Mouse (Mus musculus) frontal cortex, postnatal 36 days (tissue): ENCODE data around the gene Lgals3.

Source experiments
- DNase-seq, 2 experiments: peaks; one replicate each; pipeline ENCODE4 v3.0.0; 2022; ENCODE audit warnings: low spot score in 2 of 2

Lgals3 gene

GRCm38 (mm10) chr14:47369741-47370140 lies 2.2 kb downstream of the Lgals3 start:
- DNase-seq, result no peak

- DNase-seq, result no peak
These were observed 3.2 kb downstream of the Lgals3 start for GRCm38 (mm10) chr14:47370790-47371189.

DNA sequence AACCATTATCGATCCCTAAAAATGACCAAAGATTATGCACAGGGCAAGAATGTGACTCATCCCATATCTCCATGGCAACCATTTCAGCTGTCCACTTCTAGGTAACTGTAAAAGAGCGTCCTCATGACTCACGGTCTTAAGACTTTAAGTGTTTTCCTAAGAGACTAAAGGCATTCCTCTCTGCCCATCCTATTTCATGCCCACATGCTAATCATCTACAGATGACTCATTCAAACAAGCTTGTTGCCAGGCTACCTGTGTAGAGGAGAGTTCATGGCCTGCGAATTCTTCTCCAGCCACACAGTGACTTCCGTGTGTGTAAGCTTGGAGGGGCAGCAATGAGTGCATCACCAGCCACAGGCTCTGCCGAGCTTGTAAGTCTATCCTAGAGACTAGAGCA lies 4.1 kb downstream of the Lgals3 start:
- DNase-seq, result no peak

DNA sequence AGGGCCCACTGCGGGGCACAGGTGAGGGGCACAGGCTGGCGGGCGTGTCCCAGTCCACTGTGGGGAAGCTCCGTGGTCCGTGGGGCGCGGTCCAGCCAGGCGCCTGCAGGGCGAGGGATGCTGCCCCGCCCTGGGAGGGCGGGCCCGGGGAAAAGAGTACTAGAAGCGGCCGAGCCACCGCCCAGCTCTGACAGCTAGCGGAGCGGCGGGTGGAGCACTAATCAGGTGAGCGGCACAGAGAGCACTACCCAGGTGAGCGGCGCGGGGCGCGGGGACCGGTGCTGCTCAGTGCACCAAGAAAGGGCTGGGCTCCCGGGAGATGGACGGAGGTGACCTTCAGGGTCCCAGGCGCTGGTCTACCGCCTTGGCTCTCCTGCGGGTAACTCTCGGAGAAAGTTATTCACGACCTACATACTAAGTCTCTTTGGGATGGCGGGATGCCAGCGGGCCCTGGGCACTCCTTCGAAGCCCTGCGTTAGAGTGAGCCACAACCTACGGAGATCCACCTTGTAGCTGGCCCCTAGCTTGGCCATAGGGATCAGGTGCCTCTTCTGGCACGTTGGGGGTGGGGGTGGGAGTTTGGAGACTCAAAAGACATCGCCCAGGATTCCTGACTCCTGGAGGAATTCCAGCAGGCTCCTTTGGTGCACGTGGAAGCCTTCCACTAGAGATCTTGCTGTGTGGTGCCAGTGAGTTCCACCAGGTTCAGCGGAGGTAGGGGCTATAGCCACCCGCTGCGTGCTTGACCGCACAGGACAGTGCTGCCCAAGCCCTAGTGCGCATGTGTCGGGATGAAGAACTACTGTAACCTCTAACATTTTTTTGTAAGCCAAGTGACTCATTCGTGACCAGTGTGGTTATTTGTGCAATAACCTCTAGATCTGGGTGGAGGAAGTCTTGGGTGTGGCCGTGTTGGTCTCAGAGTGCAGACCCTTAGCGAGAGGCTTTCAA lies 6.5 kb downstream of the Lgals3 start:
- no peak for DNase-seq

GRCm38 (mm10) chr14:47376526-47376925 lies 9.0 kb downstream of the Lgals3 start:
- DNase-seq, result no peak

GRCm38 (mm10) chr14:47378336-47378735 lies 10.8 kb downstream of the Lgals3 start:
- no peak for DNase-seq

- no peak for DNase-seq
These were observed 16.4 kb downstream of the Lgals3 start for GRCm38 (mm10) chr14:47383911-47384310.

DNA sequence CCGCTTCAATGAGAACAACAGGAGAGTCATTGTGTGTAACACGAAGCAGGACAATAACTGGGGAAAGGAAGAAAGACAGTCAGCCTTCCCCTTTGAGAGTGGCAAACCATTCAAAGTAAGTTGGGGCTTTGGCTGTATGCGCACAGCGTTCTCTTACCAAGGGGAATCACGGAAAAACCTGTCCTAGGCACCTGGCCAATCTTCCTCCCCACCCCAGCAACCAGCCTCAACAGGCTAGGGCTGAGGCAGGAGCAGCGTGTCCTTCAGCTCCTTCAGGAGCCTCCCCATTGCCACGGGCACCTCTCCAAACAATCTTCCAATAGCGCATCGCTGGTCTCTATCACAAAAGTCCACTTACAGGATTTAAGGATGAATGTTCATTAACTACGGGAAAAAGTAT lies 17.1 kb downstream of the Lgals3 start:
- no peak for DNase-seq

DNA sequence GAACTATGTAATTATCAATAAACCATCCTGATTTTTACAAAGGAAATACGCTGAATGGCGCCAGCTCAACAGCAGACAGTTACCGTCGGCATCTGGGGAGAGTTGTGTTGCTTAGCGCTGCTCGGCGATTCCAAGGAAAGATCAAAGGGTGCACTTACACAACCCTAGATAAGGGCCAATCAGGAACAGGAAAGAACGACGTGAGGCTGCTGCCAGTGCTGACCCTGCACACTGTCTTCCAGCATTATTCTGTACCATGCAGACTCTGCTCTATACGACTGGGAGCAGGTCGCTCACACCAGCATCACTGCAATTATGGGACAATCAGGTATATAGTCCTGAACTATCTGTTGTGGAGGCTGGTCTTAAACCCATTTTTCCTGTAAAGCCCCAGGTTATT lies 18.6 kb downstream of the Lgals3 start:
- DNase-seq, result no peak

GRCm38 (mm10) chr14:47393354-47394094 lies 26.0 kb downstream of the Lgals3 start:
- no peak for DNase-seq

DNA sequence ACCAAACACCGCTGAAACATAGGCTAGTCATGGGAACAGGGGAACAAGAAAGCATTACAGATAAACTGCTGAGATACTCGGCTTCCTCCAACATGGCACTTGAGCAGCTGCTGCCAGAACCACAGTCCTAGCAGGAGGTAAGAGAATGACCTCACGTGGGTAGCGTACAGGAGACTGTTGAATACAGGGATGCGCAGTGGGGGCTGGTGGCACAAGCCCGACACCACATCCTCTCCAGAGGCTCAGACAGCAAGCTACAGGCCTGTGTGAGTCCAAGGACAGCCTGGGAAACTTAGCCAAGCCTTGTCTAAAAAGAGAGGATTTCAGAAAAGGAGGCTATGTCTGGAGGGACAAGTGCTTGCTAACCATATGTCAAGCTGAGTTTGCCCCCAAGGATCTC lies 27.5 kb downstream of the Lgals3 start:
- DNase-seq, result no peak

DNA sequence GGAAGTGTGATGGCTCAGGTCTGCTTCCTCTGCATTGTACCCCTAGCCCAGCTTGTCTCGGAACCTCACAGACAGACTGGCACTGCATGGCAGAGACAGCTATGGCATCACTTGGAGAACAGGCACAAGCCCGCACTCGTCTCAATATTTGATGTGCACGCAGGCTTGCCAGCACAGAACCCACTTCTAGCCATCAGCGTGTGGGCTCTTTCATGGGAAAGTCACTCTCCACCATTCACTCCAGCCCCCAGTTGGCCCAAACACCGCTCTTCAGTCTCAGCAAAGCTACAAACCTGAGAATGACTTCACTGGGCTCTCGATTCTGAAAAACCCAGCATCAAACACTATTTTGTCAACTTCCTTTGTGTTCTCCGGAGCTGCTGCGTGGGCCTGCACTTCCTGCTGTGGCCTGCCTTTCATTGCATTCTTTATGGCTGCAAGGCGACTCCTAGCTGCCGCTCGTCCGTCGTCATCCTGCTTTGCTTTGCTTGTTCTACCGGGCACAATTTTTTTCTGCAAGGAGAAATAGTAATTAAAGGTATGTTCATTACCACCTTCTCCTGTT lies 28.0 kb downstream of the Lgals3 start:
- no peak for DNase-seq

DNA sequence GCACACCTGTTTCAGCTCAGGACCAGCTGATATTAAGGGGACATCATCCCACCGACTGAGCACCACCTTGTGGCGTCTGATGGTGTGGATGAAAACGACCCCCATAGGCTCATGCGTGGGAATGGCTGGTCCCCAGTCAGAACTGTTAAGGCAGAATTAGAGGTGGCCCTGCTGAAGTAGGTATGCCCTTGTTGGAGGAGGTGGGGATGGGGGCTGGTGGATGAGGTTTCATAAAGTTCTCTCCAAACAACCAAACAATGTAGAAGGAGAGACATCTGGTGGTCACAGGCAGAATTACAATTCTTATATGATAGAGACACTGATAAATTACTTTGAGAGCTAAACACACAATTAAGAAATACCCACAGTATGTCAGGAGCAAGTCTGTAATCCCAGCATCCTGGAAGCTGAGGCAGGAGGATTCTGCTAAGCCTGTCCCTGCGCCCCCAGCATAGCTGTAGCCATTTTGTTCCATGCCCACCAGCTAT lies 28.7 kb downstream of the Lgals3 start:
- peak in 1 of 2 experiments; percentile 11 for DNase-seq

DNA sequence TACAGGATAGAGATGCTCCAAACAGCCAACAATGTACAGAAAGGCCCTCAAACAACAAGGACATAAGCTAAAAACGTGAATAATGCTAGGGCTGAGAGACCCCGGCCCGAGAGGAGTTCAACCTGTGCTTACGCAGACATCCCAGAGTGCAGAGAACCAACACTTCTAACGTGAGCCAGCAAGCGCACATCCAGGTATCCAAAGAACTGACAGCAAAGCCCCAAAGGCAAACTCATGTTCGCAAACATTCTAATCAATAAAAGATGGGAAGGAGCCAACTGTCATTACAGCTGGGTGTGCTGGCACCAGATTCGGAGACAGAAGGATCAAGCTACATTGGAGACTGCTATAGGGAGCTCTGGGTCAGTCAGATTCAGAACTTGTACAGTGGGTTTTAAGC lies 35.2 kb downstream of the Lgals3 start:
- DNase-seq, result no peak

DNA sequence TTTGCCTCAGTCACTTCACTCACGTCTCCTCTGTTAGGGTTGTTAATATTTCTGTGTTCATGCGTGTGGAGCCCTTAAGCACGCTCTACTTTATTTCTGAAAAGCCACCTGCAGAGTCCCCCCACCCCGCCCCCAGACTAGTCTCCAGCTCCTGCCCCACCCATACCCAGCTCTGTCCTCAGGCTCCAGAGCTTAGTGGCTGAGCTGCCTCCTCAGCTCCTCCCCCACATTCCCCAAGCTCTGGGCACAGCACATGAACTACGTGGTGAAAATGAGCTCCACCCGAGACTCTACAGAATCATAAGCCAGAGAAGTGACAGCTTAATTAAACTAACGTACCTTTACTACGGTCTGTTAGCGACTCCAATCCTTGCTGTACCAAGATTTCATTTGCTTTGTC lies 38.4 kb downstream of the Lgals3 start:
- no peak for DNase-seq

DNA sequence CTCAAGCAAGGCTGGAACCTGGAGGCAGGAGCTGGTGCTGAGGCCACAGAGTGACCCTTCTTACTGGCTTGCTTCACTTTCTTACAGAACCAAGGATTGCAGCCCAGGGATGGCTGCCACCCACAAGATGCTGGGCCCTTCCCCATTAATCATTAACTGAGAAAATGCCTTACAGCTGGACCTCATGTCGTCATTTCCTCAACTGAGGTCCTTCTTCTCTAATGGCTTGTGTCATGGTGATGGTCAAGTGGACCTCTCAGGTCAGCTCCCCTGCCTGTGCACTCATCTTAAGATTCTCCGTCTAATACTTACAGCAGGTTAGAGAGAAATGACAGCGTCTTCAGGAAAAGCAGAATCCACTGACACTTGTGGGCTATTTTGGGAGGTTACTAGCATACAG lies 49.8 kb downstream of the Lgals3 start:
- no peak for DNase-seq

GRCm38 (mm10) chr14:47417775-47418665 lies 50.5 kb downstream of the Lgals3 start, which contains the start of gene Dlgap5:
Dlgap5 (minus strand) TSS chr14:47418407.
- peak; percentile 84 to 92 for DNase-seq

GRCm38 (mm10) chr14:47418666-47418991 lies 51.1 kb downstream of the Lgals3 start:
- DNase-seq, result no peak

DNA sequence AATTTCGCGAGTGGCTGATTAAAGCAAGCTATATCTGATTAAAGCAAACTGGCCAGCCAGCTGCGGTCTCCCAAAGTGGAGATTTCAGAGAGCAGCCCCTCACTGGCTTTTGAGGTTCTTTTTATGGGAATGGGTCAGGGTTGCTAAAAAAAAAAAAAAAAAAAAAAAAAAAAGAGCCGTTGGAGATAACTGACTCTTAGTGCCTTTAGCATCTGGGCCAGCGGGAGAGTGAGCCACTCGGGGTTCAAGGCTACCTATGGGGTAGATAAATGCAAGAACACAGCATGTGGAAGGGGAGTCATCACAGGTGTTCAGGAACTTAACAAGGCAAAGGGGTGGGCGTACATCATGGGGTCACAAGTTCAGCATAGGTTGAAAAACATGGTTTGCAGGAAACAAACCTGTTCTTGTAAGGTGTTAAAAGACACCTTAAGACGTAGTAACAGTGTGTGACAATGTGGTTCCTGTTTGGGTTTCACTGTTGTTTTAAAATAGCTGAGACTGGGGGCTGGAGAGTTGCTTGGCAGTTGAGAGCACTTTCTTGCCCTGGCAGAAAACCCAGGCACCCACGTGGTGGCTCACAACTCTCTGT lies 51.6 kb downstream of the Lgals3 start:
- no peak for DNase-seq

DNA sequence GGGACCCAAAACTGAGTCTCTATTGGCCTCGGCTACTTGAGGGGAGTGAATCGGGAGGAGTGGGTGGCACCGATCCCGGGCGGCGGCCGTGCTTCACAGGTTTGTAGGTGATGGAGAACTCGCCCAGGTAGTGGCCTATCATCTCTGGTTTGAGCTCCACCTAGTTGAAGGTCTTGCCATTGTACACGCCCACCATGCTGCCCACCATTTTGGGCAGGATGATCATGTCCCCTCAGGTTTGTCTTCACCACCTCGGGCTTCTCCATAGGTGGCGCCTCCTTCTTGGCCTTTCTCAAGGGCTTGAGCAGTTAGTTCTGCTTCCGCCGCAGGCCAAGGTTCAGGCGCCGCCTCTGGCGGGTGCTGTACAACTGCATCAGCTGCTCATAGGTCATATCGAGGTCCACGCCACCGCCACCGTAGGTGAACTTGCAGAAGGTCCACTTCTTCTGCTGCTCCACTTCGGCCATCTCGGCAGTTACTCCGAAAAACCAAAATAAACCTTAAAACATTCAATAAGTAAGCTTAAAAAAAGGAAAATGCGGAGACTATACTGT lies 52.2 kb downstream of the Lgals3 start:
- no peak for DNase-seq

GRCm38 (mm10) chr14:47421606-47422005 lies 54.1 kb downstream of the Lgals3 start:
- no peak for DNase-seq
